Mouse (Mus musculus): ENCODE data around the gene Prkd2.

- TF ChIP-seq PAX5 (IDR thresholded peaks at IDR 0.05; ENCODE audit: low read length) (no peak), CTCF (conservative IDR thresholded peaks at IDR 0.05 in 1 of 2, IDR thresholded peaks at IDR 0.05 in 1 of 2; ENCODE audit: low read depth in 2 of 2, low read length in 2 of 2) (no peak), TCF12 (IDR thresholded peaks at IDR 0.05; ENCODE audit: low read depth, low read length) (no peak), RCOR1 (conservative IDR thresholded peaks at IDR 0.05; ENCODE audit: low read depth, low read length) (no peak), POLR2A (IDR thresholded peaks at IDR 0.05; ENCODE audit: low read depth, low read length) (no peak), EP300 (IDR thresholded peaks at IDR 0.05; ENCODE audit: low read length) (no peak), NRF1 (IDR thresholded peaks at IDR 0.05; ENCODE audit: low read depth, low read length) (no peak), E2F4 (IDR thresholded peaks at IDR 0.05; ENCODE audit: insufficient replicate concordance, low read depth, low read length) (no peak), MXI1 (IDR thresholded peaks at IDR 0.05; ENCODE audit: low read depth, low read length) (no peak), HCFC1 (IDR thresholded peaks at IDR 0.05; ENCODE audit: low read depth, low read length) (no peak)
Observed at GRCm38 (mm10) chr7:16880615-16881014, 37.9 kb downstream of the Prkd2 start.
